Mouse (Mus musculus) neural tube, embryonic 12.5 days (tissue): ENCODE data around the gene Lrrc41. TPM values are rescaled to one million over a fixed set of nuclear protein-coding genes. Genes with fewer than 3 reads are reported as not detected.

Experiments
- ATAC-seq: fragments of 200-750 bp; cut with Nextera tagmentation; 2 replicates; pipeline ENCODE4 v1.8.0; 2017; ENCODE audit warnings: low read depth, mild to moderate bottlenecking, moderate TSS enrichment, moderate library complexity; ENCODE audit not compliant: low FRiP score
- H3K27ac ChIP-seq: fragments of 300-500 bp; sonication (generic); 2 replicates; pipeline ENCODE4 v1.5.1; 2016
- H3K27me3 ChIP-seq: fragments of 300-500 bp; sonication (generic); replicated peaks from 2 replicates; pipeline ENCODE4 v1.6.1; 2016; ENCODE audit warnings: mild to moderate bottlenecking
- H3K36me3 ChIP-seq: fragments of 300-500 bp; sonication (generic); 2 replicates; pipeline ENCODE4 v1.6.1; 2016; ENCODE audit warnings: mild to moderate bottlenecking
- H3K4me1 ChIP-seq: fragments of 300-500 bp; sonication (generic); 2 replicates; pipeline ENCODE4 v1.6.1; 2016
- H3K4me2 ChIP-seq: fragments of 300-500 bp; sonication (generic); replicated peaks from 2 replicates; pipeline ENCODE4 v1.6.1; 2016; ENCODE audit warnings: mild to moderate bottlenecking
- H3K4me3 ChIP-seq: fragments of 300-500 bp; sonication (generic); 2 replicates; pipeline ENCODE4 v1.5.1; 2016
- H3K9ac ChIP-seq: fragments of 300-500 bp; sonication (generic); 2 replicates; pipeline ENCODE4 v1.6.1; 2016; ENCODE audit warnings: mild to moderate bottlenecking
- H3K9me3 ChIP-seq: fragments of 300-500 bp; sonication (generic); 2 replicates; pipeline ENCODE4 v1.6.1; 2016; ENCODE audit warnings: mild to moderate bottlenecking
- WGBS: fragments of 180-500 bp; shearing (Covaris S2); methylation state at CpG from one replicate; pipeline ENCODE4 v1.1.7; 2016; 5-methylcytosine and 5-hydroxymethylcytosine counted together
- polyA plus RNA-seq: library from polyadenylated mRNA; unstranded; fragments of >200 nt; fragmentation: Nextera tagmentation; extraction: Ambion mirVana; gene quantifications from 2 replicates; pipeline ENCODE4 v1.2.1, GENCODE M21; 2016

Lrrc41 gene
- polyA plus RNA-seq, 1 experiment from 2014 or later = 75.0 TPM

DNA sequence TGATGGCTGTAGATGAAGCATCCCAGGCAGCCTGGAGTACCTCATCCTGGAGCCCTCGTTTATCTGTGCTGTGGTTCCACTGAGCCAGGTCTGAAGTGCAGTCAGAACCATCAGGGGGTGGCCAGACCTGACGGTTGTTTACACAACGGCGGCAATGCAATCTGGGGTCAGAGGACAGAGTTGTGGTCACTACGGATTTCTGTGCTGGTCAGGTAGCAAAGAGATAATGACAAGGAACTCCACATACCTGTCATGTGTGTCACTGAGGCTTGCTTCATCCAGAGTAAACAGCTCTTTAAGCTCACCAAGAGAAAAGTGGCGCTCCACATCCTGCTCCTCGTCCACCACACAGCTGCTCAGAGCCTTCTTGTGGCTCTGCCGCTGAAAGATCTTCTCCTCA lies 22.1 kb downstream of the Lrrc41 start:
- Histone ChIP-seq H3K9ac (no peak overlapping the region), H3K27ac (no peak overlapping the region), H3K4me2 (no peak overlapping the region), H3K4me1 (no peaks in the 10 kb centered on the region), H3K9me3 (no peaks in the 10 kb centered on the region), H3K36me3 (peaks cover 90% of the 10 kb centered on the region), H3K27me3 (no peaks in the 10 kb centered on the region), H3K4me3 (no peak overlapping the region)
- ATAC-seq = no peak
- 89% methylated on average over 8 of the region's 8 CpGs for WGBS

DNA sequence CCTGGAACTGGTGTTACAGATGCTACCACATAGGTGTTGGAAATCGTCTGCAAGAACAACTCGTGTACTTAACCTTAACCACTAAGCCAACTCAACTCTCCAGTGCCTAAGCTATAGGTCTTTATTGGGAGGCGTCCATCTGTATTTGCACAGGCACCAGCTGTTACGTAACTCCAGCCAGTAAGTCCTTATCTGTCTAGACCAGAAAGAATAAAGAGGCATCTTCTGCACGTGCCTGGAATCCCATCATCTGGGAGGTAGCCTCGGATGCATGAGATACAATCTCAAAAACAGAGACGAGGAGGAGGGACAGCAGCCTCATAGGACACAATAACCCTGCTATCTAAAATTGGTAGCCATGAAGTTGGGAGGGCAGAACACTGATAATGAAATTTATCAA lies 25.9 kb downstream of the Lrrc41 start:
- H3K4me1 ChIP-seq = no peaks in the 10 kb centered on the region
- no peak for ATAC-seq
- H3K36me3 ChIP-seq = peaks cover 77% of the 10 kb centered on the region
- no peak overlapping the region for H3K4me3 ChIP-seq
- 90% methylated on average over 7 of the region's 7 CpGs for WGBS
- no peak overlapping the region for H3K4me2 ChIP-seq
- no peaks in the 10 kb centered on the region for H3K27me3 ChIP-seq
- H3K9ac ChIP-seq = no peak overlapping the region
- no peak overlapping the region for H3K27ac ChIP-seq
- no peaks in the 10 kb centered on the region for H3K9me3 ChIP-seq

DNA sequence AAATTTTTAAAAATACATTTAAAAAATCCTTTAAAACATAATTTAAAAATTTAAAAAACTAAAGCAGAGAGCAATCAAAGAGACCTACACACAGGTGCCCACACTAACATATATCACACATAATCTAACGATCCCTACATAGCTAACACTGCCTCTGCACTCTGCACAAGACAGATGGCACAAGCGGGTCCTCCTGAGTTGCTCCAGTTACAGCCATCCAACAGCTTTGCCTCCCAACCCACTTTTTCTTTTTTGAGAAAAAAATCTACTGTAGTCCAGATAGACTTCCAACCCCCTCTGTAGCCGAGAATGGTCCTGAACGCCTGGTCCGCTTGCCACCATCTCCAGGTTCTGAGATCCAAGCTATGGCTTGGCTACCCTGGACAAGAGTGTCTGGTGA lies 30.2 kb downstream of the Lrrc41 start:
- no peaks in the 10 kb centered on the region for H3K4me1 ChIP-seq
- H3K27ac ChIP-seq = no peak overlapping the region
- no peak overlapping the region for H3K4me3 ChIP-seq
- H3K4me2 ChIP-seq = no peak overlapping the region
- 93% methylated on average over 5 of the region's 5 CpGs for WGBS
- H3K9ac ChIP-seq = no peak overlapping the region
- ATAC-seq = no peak
- H3K36me3 ChIP-seq = peaks cover 48% of the 10 kb centered on the region
- no peaks in the 10 kb centered on the region for H3K9me3 ChIP-seq
- no peaks in the 10 kb centered on the region for H3K27me3 ChIP-seq

DNA sequence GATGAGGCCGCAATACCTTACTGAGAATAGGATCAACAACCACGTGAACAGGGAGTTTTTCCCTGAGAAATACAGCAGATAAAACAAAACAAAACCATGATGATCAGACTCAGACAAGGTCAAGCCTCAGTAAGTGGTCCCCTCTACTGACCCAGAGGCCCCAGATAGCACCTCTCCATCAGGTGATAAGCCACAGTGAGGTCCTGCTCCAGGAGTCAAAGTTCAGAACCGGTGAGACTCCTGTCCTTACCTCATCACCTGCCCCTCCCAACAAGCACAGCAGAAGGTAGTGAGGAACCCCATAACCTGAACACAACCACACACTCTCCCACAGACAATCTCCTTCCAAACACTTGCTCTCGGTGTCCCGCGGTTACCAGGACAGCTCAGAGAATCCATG lies 35.6 kb downstream of the Lrrc41 start:
- Histone ChIP-seq H3K4me2 (no peak overlapping the region), H3K27ac (no peak overlapping the region), H3K4me1 (no peaks in the 10 kb centered on the region), H3K4me3 (no peak overlapping the region), H3K36me3 (peaks cover 23% of the 10 kb centered on the region), H3K27me3 (no peaks in the 10 kb centered on the region), H3K9me3 (no peaks in the 10 kb centered on the region), H3K9ac (no peak overlapping the region)
- 94% methylated on average over 6 of the region's 6 CpGs for WGBS
- ATAC-seq = no peak

DNA sequence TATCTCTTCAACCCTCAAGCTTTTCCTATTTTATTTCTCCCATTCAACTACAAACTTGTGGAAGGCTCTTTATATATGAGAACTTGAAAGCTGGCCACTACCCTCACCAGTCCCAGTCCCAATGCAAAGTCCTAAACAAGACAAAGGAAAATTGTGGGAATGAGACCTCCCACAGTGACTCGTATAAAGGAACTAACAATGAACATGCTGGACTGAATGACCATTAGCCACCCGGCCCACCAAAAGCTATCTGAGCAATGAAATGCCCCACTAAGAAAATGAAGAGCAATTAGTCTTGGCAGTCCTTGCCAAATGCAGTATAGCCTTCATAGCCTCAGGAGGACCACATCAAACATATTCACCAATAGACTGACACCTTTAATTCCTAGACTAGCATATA lies 36.4 kb downstream of the Lrrc41 start:
- no peak for ATAC-seq
- Histone ChIP-seq H3K4me2 (no peak overlapping the region), H3K4me1 (no peaks in the 10 kb centered on the region), H3K36me3 (peaks cover 20% of the 10 kb centered on the region), H3K9me3 (no peaks in the 10 kb centered on the region), H3K27ac (no peak overlapping the region), H3K4me3 (no peak overlapping the region), H3K27me3 (no peaks in the 10 kb centered on the region), H3K9ac (no peak overlapping the region)
- 35% methylated on average over 2 of the region's 2 CpGs for WGBS

DNA sequence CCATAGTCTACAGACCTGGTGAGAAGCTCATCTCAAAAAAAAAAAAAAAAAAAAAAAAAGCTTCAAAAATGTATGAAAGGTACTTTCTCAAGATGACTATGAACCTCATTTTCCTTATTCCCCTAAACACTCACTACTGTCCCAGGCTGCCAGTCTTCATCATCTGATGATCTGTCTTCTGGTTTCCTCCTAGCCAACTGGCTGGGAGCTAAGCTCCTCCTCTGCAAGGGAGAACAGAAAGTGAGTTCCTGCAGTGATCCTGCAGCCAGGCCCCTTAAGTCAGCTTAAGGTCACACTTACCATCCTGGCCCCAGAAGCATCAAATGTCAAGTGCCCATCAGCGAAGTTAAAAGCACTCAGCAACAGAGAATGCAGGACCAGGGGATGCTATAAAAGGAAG lies 47.7 kb downstream of the Lrrc41 start:
- H3K4me1 ChIP-seq = peaks cover 15% of the 10 kb centered on the region
- H3K36me3 ChIP-seq = no peaks in the 10 kb centered on the region
- H3K9ac ChIP-seq = peak overlapping the region; percentile 47
- H3K4me3 ChIP-seq = peak overlapping the region; percentile 55
- no peak overlapping the region for H3K27ac ChIP-seq
- no peaks in the 10 kb centered on the region for H3K9me3 ChIP-seq
- WGBS = 0% methylated on average over 1 of the region's 1 CpGs
- ATAC-seq = no peak
- peak overlapping the region; percentile 74 for H3K4me2 ChIP-seq
- no peaks in the 10 kb centered on the region for H3K27me3 ChIP-seq

DNA sequence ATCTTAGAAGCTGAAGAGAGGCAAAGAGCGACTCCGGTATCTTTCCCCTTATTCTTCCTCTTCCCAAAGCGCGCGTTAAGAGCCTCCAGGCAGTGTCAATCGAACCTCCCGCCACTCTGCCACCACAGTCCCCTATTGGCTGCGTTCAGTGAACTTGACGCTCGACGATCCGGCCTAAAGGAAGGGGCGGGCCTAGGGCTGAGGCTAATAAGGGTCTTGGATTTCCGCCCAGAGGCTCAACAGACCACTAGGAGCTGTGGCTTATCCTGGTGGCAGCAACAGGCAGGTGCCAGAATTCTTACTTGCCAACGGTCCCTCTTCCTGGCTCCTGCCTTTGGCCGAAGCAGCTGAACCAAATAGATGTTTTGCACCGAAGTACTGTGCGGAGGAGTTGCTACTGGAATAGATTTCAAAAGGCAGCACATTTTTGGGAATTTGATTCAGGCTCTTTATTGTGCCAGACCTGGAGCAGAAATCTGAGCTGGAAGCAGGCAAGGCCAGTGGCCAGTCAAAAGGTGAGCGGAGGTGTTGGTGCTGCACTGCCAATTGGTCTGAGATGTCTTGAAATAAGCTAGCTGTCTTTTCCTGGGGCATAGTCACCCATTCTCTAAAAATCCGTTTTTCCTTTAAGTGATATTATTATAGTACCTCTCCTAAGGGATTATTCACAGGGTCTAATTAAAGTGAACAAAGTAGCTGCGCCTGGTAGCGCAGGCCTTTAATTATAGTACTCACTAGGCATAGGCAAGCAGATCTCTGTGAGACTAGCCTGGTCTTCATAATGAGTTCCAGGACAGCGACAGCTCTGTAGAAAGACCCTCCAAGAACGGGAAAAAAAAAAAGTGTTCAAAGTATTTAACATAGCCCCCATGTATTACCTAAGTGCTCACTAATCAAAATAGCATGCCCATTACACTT lies 48.8 kb downstream of the Lrrc41 start, which contains the start of the genes Rad54l and Pomgnt1:
Gene Rad54l (minus strand): TSS at position 89 of the 918 bp plus-strand sequence.
Gene Pomgnt1 (plus strand): TSS at position 239 of the 918 bp plus-strand sequence.
- ATAC-seq = peak; percentile 97
- no peaks in the 10 kb centered on the region for H3K27me3 ChIP-seq
- no peak within 1 kb of the TSS for H3K27ac ChIP-seq
- no peaks in the 10 kb centered on the region for H3K36me3 ChIP-seq
- peaks cover 15% of the 10 kb centered on the region for H3K4me1 ChIP-seq
- H3K9me3 ChIP-seq = no peaks in the 10 kb centered on the region
- H3K4me3 ChIP-seq = peak within 1 kb of the TSS; percentile 55
- peak within 1 kb of the TSS; percentile 74 for H3K4me2 ChIP-seq
- H3K9ac ChIP-seq = peak within 1 kb of the TSS; percentile 49
- WGBS = 7% methylated on average over 24 of the region's 24 CpGs

DNA sequence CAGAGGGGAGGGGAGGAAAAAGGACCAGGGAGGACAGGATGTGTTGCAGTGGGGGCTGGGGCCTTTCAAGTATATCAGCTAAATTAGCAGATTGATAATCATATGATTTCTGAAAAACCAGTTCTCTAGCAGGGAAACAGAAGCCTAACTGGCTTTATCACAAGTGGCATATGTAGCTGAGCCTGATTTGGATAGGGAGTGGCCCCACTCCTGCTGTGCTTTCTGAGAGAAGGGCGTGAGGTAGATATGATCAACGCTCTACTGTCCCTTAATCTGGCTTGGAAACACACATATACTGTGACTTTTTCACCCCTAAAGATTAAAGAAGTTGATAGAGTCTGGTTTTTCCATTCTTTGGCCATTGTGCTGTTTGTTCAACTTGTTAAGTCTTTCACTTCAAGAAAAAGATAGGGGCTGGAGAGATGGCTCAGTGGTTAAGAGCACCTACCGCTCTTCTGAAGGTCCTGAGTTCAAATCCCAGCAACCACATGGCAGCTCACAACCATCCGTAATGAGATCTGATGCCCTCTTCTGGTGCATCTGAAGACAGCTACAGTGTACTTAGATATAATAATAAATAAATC lies 50.8 kb downstream of the Lrrc41 start:
- no peak for ATAC-seq
- Histone ChIP-seq H3K4me2 (no peak overlapping the region), H3K4me3 (no peak overlapping the region), H3K36me3 (no peaks in the 10 kb centered on the region), H3K4me1 (peaks cover 15% of the 10 kb centered on the region), H3K9me3 (no peaks in the 10 kb centered on the region), H3K27ac (no peak overlapping the region), H3K27me3 (no peaks in the 10 kb centered on the region), H3K9ac (no peak overlapping the region)
- 97% methylated on average over 4 of the region's 4 CpGs for WGBS

DNA sequence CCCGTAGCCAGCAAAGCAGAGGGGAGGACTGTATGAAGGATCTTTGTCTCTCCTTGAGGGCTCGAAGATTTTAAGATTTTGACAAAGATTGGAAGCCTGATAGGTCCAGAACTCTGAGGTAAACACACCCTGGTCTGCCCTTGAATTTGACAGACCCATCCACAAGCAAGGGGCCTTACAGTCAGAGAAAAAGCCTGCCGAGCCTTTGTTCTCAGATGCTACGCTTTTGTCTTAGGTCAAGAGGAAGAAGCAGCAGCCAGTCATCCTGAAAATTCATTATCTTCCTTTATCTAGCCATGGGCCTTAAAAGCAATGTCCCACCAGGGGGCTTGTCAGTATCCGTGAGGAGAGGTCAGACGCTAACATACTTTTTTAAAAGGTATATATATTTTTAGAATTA lies 52.9 kb downstream of the Lrrc41 start:
- Histone ChIP-seq H3K4me2 (no peak overlapping the region), H3K9me3 (no peaks in the 10 kb centered on the region), H3K27me3 (no peaks in the 10 kb centered on the region), H3K4me1 (peaks cover 13% of the 10 kb centered on the region), H3K36me3 (no peaks in the 10 kb centered on the region), H3K4me3 (no peak overlapping the region), H3K27ac (no peak overlapping the region), H3K9ac (no peak overlapping the region)
- WGBS = 70% methylated on average over 6 of the region's 6 CpGs
- no peak for ATAC-seq

DNA sequence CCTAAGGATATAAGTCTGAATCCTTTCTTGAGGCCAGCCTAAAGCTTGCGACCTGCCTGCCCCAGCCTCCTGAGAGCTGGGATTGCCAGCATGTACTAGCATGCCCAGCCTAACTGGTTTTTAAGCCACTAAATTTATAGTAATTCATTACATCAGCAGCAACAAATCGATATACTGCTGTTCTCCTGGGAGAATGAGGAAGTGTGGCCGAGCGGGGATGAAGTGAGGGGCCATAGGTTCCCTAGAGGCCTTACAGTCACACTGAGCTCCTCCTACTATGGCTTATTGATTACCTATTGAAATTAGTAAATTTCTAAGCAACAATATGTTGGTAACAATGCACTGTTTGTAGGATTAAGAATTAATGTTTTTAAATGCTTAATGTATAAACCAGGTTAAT lies 58.1 kb downstream of the Lrrc41 start:
- 79% methylated on average over 4 of the region's 4 CpGs for WGBS
- Histone ChIP-seq H3K36me3 (no peaks in the 10 kb centered on the region), H3K9ac (no peak overlapping the region), H3K4me3 (no peak overlapping the region), H3K4me1 (no peaks in the 10 kb centered on the region), H3K9me3 (no peaks in the 10 kb centered on the region), H3K27me3 (no peaks in the 10 kb centered on the region), H3K4me2 (no peak overlapping the region), H3K27ac (no peak overlapping the region)
- ATAC-seq = no peak

DNA sequence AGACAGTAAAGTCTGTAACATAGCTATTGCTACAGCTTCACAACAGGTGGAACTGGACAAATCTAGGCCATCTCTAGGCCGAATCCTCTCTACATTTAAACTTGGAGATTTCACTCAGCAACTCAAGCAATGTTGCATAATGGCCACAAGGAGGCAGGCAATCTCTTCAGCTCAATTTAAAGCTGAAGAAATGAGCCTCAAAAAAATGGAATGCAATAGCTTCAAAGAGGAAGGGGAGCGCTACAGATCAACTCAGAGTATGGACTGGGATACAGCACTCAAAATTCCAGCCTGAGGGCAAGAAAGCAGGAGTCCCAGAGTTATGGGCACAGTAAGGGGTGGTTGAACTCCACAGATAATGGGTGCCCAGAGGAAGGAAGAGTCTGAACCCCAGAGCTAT lies 59.9 kb downstream of the Lrrc41 start:
- Histone ChIP-seq H3K4me1 (no peaks in the 10 kb centered on the region), H3K27ac (no peak overlapping the region), H3K36me3 (no peaks in the 10 kb centered on the region), H3K4me3 (no peak overlapping the region), H3K27me3 (no peaks in the 10 kb centered on the region), H3K9me3 (no peaks in the 10 kb centered on the region), H3K9ac (no peak overlapping the region), H3K4me2 (no peak overlapping the region)
- ATAC-seq = no peak
- WGBS = 45% methylated on average over 2 of the region's 2 CpGs

DNA sequence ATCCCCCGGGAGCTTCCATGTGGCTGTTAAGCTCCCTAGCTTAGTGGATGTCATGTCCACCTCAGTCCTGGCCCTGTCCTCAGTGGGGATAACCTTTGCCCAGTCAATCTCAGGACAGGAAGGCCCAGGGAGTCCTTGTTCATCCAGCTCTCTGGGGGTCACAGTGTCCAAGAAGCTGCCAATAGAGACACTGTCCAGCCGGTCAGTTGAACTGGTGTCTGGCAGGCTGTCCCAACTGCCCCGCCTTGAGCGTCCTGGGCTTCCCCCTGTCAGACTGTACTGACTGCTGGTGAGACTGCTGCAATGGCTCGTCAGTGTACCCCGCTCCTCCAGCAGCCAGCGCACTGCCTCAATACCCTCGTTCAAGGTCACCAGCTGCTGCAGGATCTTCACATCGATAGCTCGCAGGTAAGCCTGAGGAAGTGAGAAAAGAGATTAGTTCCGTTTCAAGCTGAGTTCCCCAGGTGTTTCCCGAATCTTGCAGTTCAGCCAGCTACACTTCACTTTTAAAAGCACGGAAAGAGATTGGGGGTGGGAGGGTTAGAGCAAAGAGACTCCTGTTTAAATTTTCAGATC lies 62.4 kb downstream of the Lrrc41 start:
- H3K9ac ChIP-seq = no peak overlapping the region
- H3K27me3 ChIP-seq = no peaks in the 10 kb centered on the region
- H3K4me1 ChIP-seq = no peaks in the 10 kb centered on the region
- no peak overlapping the region for H3K4me2 ChIP-seq
- H3K4me3 ChIP-seq = no peak overlapping the region
- no peaks in the 10 kb centered on the region for H3K9me3 ChIP-seq
- 59% methylated on average over 13 of the region's 13 CpGs for WGBS
- no peak for ATAC-seq
- H3K36me3 ChIP-seq = no peaks in the 10 kb centered on the region
- no peak overlapping the region for H3K27ac ChIP-seq
